Mouse (Mus musculus): Measurements from ENCODE around the gene Gm12258. TPM values are rescaled to one million over a fixed set of nuclear protein-coding genes. Genes with fewer than 3 reads are reported as not detected.

Gm12258 gene
- 10 to 100 TPM in 1 of 2 experiments, 1 to 10 TPM in 1; 5.4 to 11.4 TPM for polyA plus RNA-seq (2017; shearing (Covaris generic))

DNA sequence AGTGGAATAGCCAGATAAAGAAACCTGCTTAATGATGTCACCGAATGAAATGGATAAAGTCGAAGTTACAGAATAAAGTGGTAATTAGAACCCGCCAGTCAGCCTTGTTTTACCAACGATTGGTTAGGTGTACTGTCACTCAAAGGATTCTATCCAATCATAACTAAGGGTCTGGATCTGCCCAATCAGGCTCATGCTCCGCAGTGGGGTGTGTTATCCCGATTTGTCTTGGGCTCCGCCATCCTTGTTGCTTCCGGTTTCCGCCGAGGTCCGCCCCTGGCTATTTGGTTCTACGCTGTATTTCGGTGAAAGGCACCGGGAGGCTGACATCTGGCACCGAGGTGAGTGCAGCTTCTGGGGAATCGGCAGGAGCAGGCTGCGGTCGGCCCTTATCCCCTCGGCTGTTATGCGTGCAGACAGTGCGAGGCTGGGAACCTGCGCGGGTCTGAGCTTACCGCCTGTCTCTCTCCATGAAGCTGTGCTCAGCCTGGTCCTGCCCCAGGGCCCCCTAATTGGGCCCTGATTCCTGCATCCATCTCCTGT, at the start of gene Gm12258:
TSS of gene Gm12258 (plus strand) at position 240 of the 543 bp plus-strand sequence.

DNA sequence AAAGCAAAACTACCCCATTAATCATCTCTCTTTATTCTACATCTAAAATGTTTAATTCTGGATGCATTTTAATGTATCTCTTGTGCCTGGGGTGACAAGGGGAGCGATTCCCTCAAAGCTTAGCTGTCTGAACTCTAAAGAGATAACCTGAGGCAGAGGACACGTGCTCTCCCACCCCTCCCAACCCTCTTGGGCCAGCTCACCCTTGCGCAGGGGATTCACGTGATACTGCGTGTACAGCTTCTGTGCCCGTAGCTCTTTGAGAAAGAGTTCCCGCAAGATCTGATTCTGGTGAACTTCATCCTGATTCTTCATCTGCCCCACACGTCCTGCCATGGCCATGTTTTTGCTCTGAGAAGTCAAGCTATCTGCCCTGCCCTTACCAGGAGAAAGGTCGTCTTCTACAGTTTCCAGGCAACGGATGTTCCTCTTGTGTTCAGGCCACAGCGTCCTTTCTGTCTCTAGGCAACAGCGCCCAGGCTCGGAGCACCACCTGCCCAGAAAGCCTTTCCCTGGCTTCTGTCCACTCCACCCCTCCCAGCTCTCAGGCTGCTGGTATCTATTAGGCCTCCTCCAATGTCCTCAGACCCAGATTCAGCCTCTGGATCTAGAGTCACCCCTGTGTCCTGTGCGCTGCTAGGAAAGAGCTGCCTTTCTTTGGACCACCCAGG, 45.3 kb upstream of the Gm12258 start, which contains the start of gene Fam183b:
TSS of gene Fam183b (minus strand) at position 403 of the 671 bp plus-strand sequence.

DNA sequence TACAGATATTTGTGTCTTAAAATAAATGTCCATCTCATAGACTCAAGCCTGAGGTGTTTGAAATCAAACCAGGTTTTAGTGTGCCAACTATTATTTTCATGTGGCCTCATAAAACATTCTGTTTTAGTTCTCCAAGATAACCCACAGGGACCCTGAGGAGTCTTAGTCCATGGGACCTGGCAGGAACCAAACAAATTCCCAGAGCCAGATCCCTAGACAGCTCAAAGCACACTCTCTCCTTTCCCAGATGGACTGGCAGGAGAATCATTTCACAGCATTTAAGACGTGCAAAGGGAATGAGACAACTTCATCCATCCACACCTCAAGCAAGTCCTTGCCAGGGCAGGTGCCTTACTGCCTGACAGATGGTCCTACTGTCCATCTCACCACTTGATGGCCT, 32.3 kb upstream of the Gm12258 start, which contains the start of gene Olfr313:
TSS of gene Olfr313 (plus strand) at position 301 of the 400 bp plus-strand sequence.

DNA sequence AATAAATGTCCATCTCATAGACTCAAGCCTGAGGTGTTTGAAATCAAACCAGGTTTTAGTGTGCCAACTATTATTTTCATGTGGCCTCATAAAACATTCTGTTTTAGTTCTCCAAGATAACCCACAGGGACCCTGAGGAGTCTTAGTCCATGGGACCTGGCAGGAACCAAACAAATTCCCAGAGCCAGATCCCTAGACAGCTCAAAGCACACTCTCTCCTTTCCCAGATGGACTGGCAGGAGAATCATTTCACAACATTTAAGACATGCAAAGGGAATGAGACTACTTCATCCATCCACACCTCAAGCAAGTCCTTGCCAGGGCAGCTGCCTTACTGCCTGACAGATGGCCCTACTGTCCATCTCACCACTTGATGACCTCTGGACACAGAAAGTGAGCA, 18.0 kb upstream of the Gm12258 start, which contains the start of gene Olfr312:
TSS of gene Olfr312 (plus strand) at position 301 of the 400 bp plus-strand sequence.

DNA sequence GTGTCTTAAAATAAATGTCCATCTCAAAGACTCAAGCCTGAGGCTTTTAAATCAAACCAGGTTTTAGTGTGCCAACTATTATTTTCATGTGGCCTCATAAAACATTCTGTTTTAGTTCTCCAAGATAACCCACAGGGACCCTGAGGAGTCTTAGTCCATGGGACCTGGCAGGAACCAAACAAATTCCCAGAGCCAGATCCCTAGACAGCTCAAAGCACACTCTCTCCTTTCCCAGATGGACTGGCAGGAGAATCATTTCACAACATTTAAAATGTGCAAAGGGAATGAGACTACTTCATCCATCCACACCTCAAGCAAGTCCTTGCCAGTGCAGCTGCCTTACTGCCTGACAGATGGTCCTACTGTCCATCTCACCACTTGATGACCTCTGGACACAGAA, 8.0 kb upstream of the Gm12258 start, which contains the start of gene Olfr311:
TSS of gene Olfr311 (plus strand) at position 301 of the 400 bp plus-strand sequence.

DNA sequence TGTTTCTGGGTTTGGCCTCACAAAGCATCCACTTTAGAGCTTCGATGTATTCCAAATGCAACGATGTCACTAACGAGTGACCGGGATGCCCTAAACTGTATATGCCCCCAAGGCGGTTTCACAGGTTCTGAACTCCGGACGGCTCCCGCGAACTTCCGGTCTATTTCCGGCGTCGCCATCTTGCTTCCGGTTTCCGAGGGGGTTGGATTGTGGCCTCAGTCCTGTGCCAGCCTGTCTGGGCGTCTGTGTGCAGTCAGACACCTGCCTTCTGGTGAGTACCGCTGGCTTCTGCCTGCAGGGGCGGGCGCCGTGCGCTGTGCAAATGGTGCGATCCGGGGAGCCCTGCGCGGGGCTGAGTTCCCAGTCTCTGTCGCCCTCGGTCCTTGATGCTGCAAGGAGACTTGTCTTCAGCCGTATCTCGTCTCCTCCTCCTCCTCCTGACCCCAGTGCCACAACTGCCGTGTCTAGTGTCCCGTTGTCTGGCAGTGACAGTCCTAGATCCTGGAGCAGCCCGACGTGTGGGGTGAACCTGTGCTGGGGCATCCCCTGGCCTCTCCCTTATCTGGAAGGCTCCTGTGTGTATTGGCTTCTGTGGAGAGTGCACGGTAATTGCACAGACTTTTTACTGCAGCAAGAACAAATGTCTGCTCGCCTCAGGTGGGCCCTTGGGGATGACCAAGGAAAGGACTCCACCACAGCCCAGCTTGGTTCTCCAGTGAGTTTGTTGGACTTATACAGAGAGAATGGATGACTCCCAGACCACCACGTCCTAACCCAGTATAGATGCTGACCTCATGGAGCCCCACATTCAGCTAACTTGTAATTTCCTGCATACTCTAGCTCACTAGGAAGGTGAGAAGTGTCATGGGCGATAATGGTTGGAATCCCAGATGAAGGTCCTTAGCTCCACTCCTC, 20.3 kb downstream of the Gm12258 start, which contains the start of gene 2810021J22Rik:
TSS of gene 2810021J22Rik (plus strand) at position 178 of the 915 bp plus-strand sequence.

DNA sequence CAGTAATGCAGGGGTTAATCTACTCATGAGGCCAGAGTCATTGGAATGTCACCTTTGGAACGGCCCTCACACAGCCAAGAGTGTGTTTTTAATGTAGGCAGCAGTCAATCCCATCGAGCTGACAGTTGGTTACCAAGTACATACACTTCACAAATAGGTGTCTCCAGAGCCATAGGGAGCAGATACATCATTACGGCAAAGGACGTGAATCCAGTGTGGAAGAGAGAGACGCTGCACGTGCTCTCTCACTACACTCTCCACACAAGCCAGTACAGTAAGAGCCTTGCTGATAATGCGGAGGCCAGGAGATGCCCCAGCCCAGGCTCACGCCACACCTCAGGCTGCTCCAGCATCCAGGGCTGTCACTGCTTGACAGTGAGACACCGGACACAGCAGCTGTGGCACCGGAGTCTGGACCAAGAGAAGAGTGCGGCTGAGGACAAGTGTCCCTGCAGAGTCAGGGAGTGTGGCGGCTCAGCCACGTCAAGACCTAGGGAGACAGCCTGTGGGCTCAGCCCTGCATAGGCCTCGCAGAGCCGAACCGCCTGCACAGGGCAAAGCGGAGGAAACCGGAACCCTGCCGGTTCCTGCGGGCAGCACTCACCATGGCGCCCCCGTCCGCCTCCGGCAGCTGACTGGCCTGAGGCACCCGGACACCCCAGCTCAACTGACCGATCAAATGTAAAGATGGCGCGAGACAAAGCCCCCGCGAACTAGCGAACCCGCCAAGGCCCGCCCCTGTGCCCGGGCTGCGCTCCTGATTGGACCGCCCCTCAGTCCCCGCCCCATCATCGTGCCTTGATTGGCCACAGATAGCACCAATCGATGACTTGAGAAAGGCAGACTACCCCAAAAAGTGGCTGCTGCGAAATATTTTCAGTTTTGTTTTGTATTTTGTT, 56.8 kb downstream of the Gm12258 start, which contains the start of gene Zfp39:
TSS of gene Zfp39 (minus strand) at position 715 of the 899 bp plus-strand sequence.

Other genes starting within 250 kb of the Gm12258 start
- not detected for gene 2210407C18Rik, start 231.1 kb upstream of the Gm12258 start, polyA plus RNA-seq (2017; shearing (Covaris generic))
- under 1 TPM in 1 of 2 experiments, not detected in 1; 0.14 TPM for gene Olfr323, start 216.7 kb upstream of the Gm12258 start, polyA plus RNA-seq (2017; shearing (Covaris generic))
- gene Trim58, start 206.7 kb upstream of the Gm12258 start, polyA plus RNA-seq (2017; shearing (Covaris generic)), result under 1 TPM; 0.21 to 0.43 TPM
- gene Olfr322, start 188.4 kb upstream of the Gm12258 start, polyA plus RNA-seq (2017; shearing (Covaris generic)), result not detected
- gene Olfr320, start 166.1 kb upstream of the Gm12258 start, polyA plus RNA-seq (2017; shearing (Covaris generic)), result not detected
- gene Olfr319, start 148.0 kb upstream of the Gm12258 start, polyA plus RNA-seq (2017; shearing (Covaris generic)), result not detected
- gene Olfr318, start 123.1 kb upstream of the Gm12258 start, polyA plus RNA-seq (2017; shearing (Covaris generic)), result under 1 TPM; 0.05 to 0.11 TPM
- gene Olfr317, start 107.9 kb upstream of the Gm12258 start, polyA plus RNA-seq (2017; shearing (Covaris generic)), result not detected
- gene Olfr316, start 94.4 kb upstream of the Gm12258 start, polyA plus RNA-seq (2017; shearing (Covaris generic)), result not detected
- gene Olfr315, start 74.0 kb upstream of the Gm12258 start, polyA plus RNA-seq (2017; shearing (Covaris generic)), result under 1 TPM in 1 of 2 experiments, not detected in 1; 0.11 TPM
- gene Olfr314, start 64.2 kb upstream of the Gm12258 start, polyA plus RNA-seq (2017; shearing (Covaris generic)), result under 1 TPM in 1 of 2 experiments, not detected in 1; 0.20 TPM
- not detected for gene Fam183b, start 45.2 kb upstream of the Gm12258 start, polyA plus RNA-seq (2017; shearing (Covaris generic))
- gene Olfr313, start 32.2 kb upstream of the Gm12258 start, polyA plus RNA-seq (2017; shearing (Covaris generic)), result not detected
- under 1 TPM in 1 of 2 experiments, not detected in 1; 0.29 TPM for gene Olfr312, start 17.9 kb upstream of the Gm12258 start, polyA plus RNA-seq (2017; shearing (Covaris generic))
- gene Olfr311, start 7.9 kb upstream of the Gm12258 start, polyA plus RNA-seq (2017; shearing (Covaris generic)), result not detected
- 1 to 10 TPM; 5.6 to 7.0 TPM for gene 2810021J22Rik, start 20.1 kb downstream of the Gm12258 start, polyA plus RNA-seq (2017; shearing (Covaris generic))
- gene Zfp39, start 57.1 kb downstream of the Gm12258 start, polyA plus RNA-seq (2017; shearing (Covaris generic)), result 10 to 100 TPM in 1 of 2 experiments, 1 to 10 TPM in 1; 8.3 to 11.4 TPM
- gene Btnl10, start 70.8 kb downstream of the Gm12258 start, polyA plus RNA-seq (2017; shearing (Covaris generic)), result under 1 TPM; 0.14 to 0.20 TPM
- gene Rnf187, start 91.8 kb downstream of the Gm12258 start, polyA plus RNA-seq (2017; shearing (Covaris generic)), result 100 to 1,000 TPM; 243 to 248 TPM
- gene Hist3h2ba, start 101.8 kb downstream of the Gm12258 start, polyA plus RNA-seq (2017; shearing (Covaris generic)), result 10 to 100 TPM; 14.4 to 22.3 TPM
- 10 to 100 TPM in 1 of 2 experiments, 1 to 10 TPM in 1; 8.1 to 13.0 TPM for gene Hist3h2a, start 107.5 kb downstream of the Gm12258 start, polyA plus RNA-seq (2017; shearing (Covaris generic))
- under 1 TPM; 0.06 to 0.60 TPM for gene Trim17, start 107.5 kb downstream of the Gm12258 start, polyA plus RNA-seq (2017; shearing (Covaris generic))
- gene Trim11, start 130.9 kb downstream of the Gm12258 start, polyA plus RNA-seq (2017; shearing (Covaris generic)), result 10 to 100 TPM; 38.4 to 42.4 TPM

Data from activated CD4-positive, CD25-positive, alpha-beta regulatory T cell (primary cell).